Mouse (Mus musculus): ENCODE data around the gene Nup62. TPM values are rescaled to one million over a fixed set of nuclear protein-coding genes. Genes with fewer than 3 reads are reported as not detected.

Nup62 gene
- polyA plus RNA-seq, 1 experiment from 2014 or later, result 100 TPM

DNA sequence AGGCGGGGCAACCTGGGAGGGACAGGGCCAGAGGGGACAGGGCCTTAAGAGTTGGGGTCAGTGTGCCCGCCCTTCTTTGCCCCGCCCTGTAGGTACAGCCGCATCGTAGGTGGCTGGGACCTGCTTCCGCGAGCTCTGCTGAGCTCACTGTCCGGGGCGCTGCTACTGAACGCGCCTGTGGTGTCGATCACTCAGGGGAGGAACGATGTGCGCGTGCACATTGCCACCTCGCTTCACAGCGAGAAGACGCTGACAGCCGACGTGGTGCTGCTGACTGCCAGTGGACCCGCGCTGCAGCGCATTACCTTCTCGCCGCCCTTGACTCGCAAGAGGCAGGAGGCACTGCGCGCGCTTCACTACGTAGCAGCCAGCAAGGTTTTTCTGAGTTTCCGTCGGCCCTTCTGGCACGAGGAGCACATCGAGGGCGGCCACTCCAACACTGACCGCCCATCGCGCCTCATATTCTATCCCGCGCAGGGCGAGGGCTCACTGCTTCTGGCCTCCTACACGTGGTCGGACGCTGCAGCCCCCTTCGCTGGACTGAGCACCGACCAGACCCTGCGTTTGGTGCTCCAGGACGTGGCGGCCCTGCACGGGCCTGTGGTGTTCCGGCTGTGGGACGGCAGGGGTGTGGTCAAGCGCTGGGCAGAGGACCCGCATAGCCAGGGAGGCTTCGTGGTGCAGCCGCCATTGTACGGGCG is 23.8 kb downstream of the Nup62 start:
- H3K4me1 ChIP-seq, result peaks cover 30% of the 10 kb centered on the region
- peak; percentile 68 for ATAC-seq (replicated peaks; ENCODE audit: low FRiP score)
- WGBS, result 2% methylated on average over 57 of the region's 58 CpGs
- no peaks in the 10 kb centered on the region for H3K9me3 ChIP-seq (replicated peaks)
- peaks cover 40% of the 10 kb centered on the region for H3K36me3 ChIP-seq
- peak overlapping the region; percentile 70 for H3K4me2 ChIP-seq
- H3K27me3 ChIP-seq, result peaks cover 27% of the 10 kb centered on the region
- no peak overlapping the region for H3K27ac ChIP-seq
- peak overlapping the region; percentile 45 for H3K9ac ChIP-seq
- peak overlapping the region; percentile 37 for H3K4me3 ChIP-seq (replicated peaks)

DNA sequence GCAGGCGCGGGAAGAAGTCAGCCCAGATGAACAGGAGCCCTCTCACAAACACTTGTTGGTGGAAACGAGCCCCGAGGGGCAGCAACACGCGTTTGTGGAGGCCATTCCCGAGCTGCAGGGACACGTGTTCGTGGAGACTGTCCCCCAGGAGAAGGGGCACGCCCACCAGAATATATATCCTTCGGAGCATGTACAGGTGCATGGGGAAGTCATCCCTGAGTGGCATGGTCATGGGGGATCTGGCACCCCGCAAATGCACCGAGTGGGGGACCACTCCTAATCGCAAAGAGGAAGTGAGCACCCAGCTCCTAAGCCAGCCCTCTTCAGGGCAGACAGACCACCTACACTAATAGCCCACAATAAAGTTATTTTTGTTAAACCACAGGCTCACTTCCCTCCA is 24.5 kb downstream of the Nup62 start:
- peak overlapping the region; percentile 70 for H3K4me2 ChIP-seq
- WGBS, result 57% methylated on average over 14 of the region's 14 CpGs

GRCm38 (mm10) chr7:44841825-44842463 is 26.1 kb downstream of the Nup62 start:
- H3K27ac ChIP-seq, result no peak overlapping the region
- ATAC-seq (replicated peaks; ENCODE audit: low FRiP score), result no peak
- peaks cover 27% of the 10 kb centered on the region for H3K27me3 ChIP-seq
- H3K9me3 ChIP-seq (replicated peaks), result no peaks in the 10 kb centered on the region
- peaks cover 63% of the 10 kb centered on the region for H3K36me3 ChIP-seq
- no peak overlapping the region for H3K4me2 ChIP-seq
- peaks cover 20% of the 10 kb centered on the region for H3K4me1 ChIP-seq
- no peak overlapping the region for H3K9ac ChIP-seq
- no peak overlapping the region for H3K4me3 ChIP-seq (replicated peaks)
- WGBS, result 93% methylated on average over 8 of the region's 8 CpGs

More for the DNA sequence above, 24.5 kb downstream of the Nup62 start:
- Histone ChIP-seq H3K9me3 (replicated peaks) (no peaks in the 10 kb centered on the region), H3K27ac (no peak overlapping the region), H3K4me1 (peaks cover 30% of the 10 kb centered on the region), H3K9ac (peak overlapping the region; percentile 45; the same call in 1 of the 2 replicates), H3K36me3 (peaks cover 48% of the 10 kb centered on the region), H3K27me3 (peaks cover 27% of the 10 kb centered on the region), H3K4me3 (replicated peaks) (peak overlapping the region; percentile 37; the same call in 1 of the 2 replicates)
- no peak for ATAC-seq (replicated peaks; ENCODE audit: low FRiP score)

GRCm38 (mm10) chr7:44845006-44845405 is 29.1 kb downstream of the Nup62 start:
- H3K36me3 ChIP-seq, result peaks cover 64% of the 10 kb centered on the region
- H3K4me2 ChIP-seq, result no peak overlapping the region
- H3K4me3 ChIP-seq (replicated peaks), result no peak overlapping the region
- WGBS, result 93% methylated on average over 10 of the region's 10 CpGs
- no peak for ATAC-seq (replicated peaks; ENCODE audit: low FRiP score)
- no peak overlapping the region for H3K9ac ChIP-seq
- H3K9me3 ChIP-seq (replicated peaks), result no peaks in the 10 kb centered on the region
- H3K27ac ChIP-seq, result no peak overlapping the region
- peaks cover 13% of the 10 kb centered on the region for H3K27me3 ChIP-seq
- H3K4me1 ChIP-seq, result peaks cover 19% of the 10 kb centered on the region

DNA sequence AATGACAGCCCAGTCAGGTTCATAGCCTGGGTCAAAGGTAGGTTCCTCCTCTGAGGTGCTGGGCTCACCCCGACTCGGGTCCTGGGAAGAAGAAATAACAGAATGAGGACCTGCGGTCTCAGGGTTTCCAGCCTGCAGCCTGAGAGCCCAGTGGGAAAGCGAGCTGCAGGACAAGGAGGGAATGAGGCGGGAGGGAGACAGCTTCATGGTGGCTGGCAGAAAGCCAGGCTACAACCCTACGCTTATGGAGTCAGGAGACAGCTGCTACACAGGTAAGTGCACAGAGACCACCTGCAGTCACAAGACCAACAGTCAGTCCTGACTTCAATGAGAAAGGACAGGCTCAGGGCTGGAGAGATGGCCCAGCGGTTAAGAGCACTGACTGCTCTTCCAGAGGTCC is 30.9 kb downstream of the Nup62 start:
- no peak overlapping the region for H3K27ac ChIP-seq
- H3K36me3 ChIP-seq, result peaks cover 60% of the 10 kb centered on the region
- H3K9ac ChIP-seq, result no peak overlapping the region
- peaks cover 26% of the 10 kb centered on the region for H3K4me1 ChIP-seq
- ATAC-seq (replicated peaks; ENCODE audit: low FRiP score), result no peak
- no peak overlapping the region for H3K4me3 ChIP-seq (replicated peaks)
- 91% methylated on average over 7 of the region's 7 CpGs for whole genome bisulfite sequencing
- no peak overlapping the region for H3K4me2 ChIP-seq
- no peaks in the 10 kb centered on the region for H3K9me3 ChIP-seq (replicated peaks)
- H3K27me3 ChIP-seq, result no peaks in the 10 kb centered on the region

DNA sequence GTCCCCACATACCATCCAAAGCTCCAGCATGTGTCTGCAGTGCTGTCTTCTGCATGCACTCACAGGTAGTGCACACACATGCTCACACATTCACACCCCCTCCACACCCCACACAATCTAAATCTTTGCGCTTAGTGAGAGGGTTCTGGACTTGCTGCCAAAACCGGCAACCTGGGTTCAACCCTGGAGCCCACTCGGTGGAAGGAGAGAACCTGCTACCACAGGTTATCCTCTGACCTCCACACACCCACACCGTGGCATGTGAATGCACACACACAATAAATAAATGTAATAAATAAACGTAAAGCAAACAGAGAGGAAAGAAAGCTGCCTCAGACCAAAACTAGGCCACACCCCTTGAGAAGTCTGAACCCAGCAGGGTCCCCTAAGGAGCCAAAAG is 31.9 kb downstream of the Nup62 start:
- ATAC-seq (replicated peaks; ENCODE audit: low FRiP score), result no peak
- Histone ChIP-seq H3K27me3 (no peaks in the 10 kb centered on the region), H3K27ac (no peak overlapping the region), H3K9ac (peak overlapping the region; percentile 77), H3K9me3 (replicated peaks) (no peaks in the 10 kb centered on the region), H3K4me1 (peaks cover 32% of the 10 kb centered on the region), H3K36me3 (peaks cover 56% of the 10 kb centered on the region), H3K4me2 (peak overlapping the region; percentile 78), H3K4me3 (replicated peaks) (peak overlapping the region; percentile 79)
- 68% methylated on average over 5 of the region's 5 CpGs for WGBS

DNA sequence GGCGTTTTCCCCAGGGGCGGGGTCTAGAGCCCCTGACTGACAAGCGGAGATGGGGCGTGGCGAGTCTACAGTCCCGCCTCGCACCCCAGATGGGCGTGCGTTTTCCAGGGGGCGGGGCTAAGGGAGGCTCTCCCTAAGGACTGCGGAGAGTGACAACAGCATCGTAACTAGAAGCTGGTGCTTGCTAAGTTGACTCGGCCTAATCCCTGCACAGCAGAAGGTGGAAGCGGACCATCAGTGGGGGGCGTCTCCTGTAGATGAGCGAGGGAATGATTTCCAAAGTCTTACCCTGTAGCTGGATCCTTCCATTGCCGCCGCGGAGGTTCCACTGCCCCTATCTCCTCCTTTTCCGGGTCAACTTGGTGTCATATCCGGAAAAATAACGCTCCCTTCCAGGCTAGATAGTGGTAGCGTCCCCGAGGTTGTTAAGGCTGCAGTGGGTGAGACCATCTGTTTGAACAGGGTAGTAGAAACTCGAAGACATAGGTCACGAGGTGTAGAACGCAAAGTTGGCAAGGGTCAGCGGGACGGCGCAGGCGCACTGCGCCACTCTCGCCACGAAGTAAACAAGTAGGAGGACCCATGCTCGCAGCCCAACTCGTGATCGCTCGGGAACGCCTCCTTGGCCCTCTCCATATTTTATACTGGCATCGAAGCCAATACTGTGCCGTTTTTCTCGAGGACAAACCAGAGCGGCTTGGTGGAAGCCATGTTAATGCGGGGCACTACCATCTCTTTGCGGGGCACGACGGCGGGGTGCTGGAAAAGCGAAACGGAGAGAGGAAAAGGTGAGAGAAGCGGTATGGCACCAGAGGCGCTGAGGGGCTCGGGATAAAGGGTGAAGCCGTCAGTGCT is 32.9 kb downstream of the Nup62 start, which contains the start of the genes Akt1s1 and Tbc1d17:
TSS of gene Akt1s1 (plus strand) at position 431 of the 855 bp plus-strand sequence.
TSS of gene Tbc1d17 (minus strand) at position 519 of the 855 bp plus-strand sequence.
- peak; percentile 84 for ATAC-seq (replicated peaks; ENCODE audit: low FRiP score)
- Histone ChIP-seq H3K4me1 (peaks cover 42% of the 10 kb centered on the region), H3K9me3 (replicated peaks) (no peaks in the 10 kb centered on the region), H3K9ac (peak within 1 kb of the TSS; percentile 77), H3K4me3 (replicated peaks) (peak within 1 kb of the TSS; percentile 79), H3K27me3 (no peaks in the 10 kb centered on the region), H3K27ac (peak within 1 kb of the TSS; percentile 98), H3K4me2 (peak within 1 kb of the TSS; percentile 78), H3K36me3 (peaks cover 52% of the 10 kb centered on the region)
- WGBS, result under 1% methylated on average over 54 of the region's 54 CpGs

DNA sequence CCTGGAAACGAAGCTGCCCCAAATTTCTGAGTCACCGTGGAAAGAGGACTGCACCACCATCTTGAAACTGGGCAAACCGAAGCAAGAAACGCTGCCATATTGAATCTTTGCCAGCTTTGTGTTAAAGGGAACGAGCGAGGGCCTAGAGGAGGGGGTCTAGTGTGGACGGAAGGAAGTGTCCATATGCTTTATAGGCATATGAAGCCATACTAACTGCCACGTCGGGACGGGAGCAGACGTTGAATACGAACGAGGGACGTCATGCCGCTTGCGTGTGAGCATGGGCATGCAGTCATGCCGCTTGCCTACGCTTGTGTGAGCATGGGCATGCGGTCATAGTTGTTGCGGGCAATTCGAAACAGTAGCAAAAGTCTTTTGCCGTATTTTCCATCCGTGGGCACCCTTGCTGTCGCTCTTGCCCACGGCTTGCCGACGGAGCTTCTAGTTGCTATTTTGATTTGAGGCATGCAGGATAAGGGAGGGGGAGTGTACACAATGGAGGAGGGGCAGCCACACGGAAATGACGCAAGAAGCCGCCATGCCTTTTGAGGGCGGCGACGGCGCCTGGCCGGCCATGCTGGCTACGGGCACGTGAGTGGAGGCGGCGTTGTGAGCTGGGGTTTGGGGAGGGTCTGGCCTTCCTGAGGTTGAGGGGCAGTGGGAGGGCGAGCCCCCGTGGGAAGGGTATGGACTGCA is 33.7 kb downstream of the Nup62 start:
- under 1% methylated on average over 41 of the region's 41 CpGs for WGBS
- peak; percentile 56 for ATAC-seq (replicated peaks; ENCODE audit: low FRiP score)

DNA sequence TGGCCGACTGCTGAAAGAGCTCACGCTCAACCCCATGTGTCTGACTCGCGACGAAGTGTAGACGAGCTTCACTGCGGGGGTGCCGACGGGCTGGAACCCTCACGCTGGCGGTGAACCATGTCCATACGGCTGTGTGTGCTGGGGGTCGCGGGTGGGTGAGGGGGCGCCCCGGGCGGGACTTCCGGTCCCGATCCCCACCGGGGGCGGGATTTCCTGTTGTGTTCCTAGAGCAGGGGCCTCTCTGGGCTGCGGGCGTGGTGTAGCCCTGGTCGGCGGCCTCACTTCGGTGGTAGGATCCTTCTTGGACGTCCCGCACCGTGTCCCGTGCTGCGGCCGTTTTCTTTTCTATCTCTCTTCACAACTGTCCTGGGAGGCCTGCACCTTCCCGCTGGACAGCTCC is 34.3 kb downstream of the Nup62 start:
- Histone ChIP-seq H3K4me3 (replicated peaks) (peak overlapping the region; percentile 79), H3K4me1 (peaks cover 56% of the 10 kb centered on the region), H3K4me2 (peak overlapping the region; percentile 78), H3K27me3 (no peaks in the 10 kb centered on the region), H3K9me3 (replicated peaks) (no peaks in the 10 kb centered on the region), H3K36me3 (peaks cover 38% of the 10 kb centered on the region), H3K9ac (peak overlapping the region; percentile 77), H3K27ac (peak overlapping the region; percentile 98)
- under 1% methylated on average over 33 of the region's 33 CpGs for WGBS
- peak; percentile 44 for ATAC-seq (replicated peaks; ENCODE audit: low FRiP score)

More for the DNA sequence above, 33.7 kb downstream of the Nup62 start:
- Histone ChIP-seq H3K4me3 (replicated peaks) (peak overlapping the region; percentile 79), H3K36me3 (peaks cover 44% of the 10 kb centered on the region), H3K4me1 (peaks cover 50% of the 10 kb centered on the region), H3K4me2 (peak overlapping the region; percentile 78), H3K9me3 (replicated peaks) (no peaks in the 10 kb centered on the region), H3K9ac (peak overlapping the region; percentile 77), H3K27me3 (no peaks in the 10 kb centered on the region), H3K27ac (peak overlapping the region; percentile 98)

GRCm38 (mm10) chr7:44850789-44851624 is 35.1 kb downstream of the Nup62 start:
- Histone ChIP-seq H3K9me3 (replicated peaks) (no peaks in the 10 kb centered on the region), H3K4me1 (peaks cover 65% of the 10 kb centered on the region), H3K27me3 (no peaks in the 10 kb centered on the region), H3K27ac (peak overlapping the region; percentile 98), H3K4me2 (peak overlapping the region; percentile 78), H3K9ac (peak overlapping the region; percentile 77), H3K36me3 (peaks cover 29% of the 10 kb centered on the region), H3K4me3 (replicated peaks) (peak overlapping the region; percentile 79)
- WGBS, result 75% methylated on average over 8 of the region's 8 CpGs
- no peak for ATAC-seq (replicated peaks; ENCODE audit: low FRiP score)

Measured in kidney, embryonic 15.5 days (tissue).